8 mouse cellular contexts compared by ENCODE assay signal in the genomic region with DNA sequence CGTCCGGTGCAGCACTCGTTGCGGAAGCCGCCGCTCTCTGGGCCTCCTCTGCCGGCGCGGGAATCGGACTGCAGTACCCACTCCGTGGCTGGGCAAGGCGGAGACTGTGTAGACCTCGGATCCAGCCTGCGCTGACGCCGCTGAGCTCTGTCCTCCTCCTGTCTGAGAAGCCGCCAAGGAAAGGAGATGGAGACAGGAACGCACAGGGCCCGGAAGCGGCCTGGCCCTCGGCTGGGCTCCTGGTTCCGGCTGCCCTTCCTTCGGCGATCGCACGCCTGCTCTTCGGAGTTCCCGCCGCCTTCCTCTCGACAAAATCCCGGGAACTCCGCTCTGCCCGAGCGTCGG. TPM values are rescaled to one million over a fixed set of nuclear protein-coding genes. Genes with fewer than 3 reads are reported as not detected.
DNase-seq lines count a peak whose midpoint lies in the region; ATAC-seq and TF ChIP-seq lines count a peak whose summit lies in the region.

No protein-coding gene starts in this region.

- no peak for TF ChIP-seq CTCF in kidney, adult 2 months (conservative IDR thresholded peaks at IDR 0.05; ENCODE audit: insufficient read depth, insufficient read length, low read depth, low read length)
- no peak for TF ChIP-seq CTCF in bone marrow, adult 2 months (IDR thresholded peaks at IDR 0.05; ENCODE audit: control insufficient read depth, insufficient read depth, low read length)

- no peak for DNase-seq in kidney, adult 2 months
- no peak for DNase-seq in kidney, postnatal 10 days
- DNase-seq in cerebellum, postnatal 10 days = no peak
- no peak for DNase-seq in gastrocnemius, postnatal 4 days (ENCODE audit: low spot score in 2 of 2)
- DNase-seq in adrenal gland, adult (ENCODE audit: inconsistent age in 2 of 2, low spot score in 1 of 2) = no peak

- H3K9me3 ChIP-seq in hindbrain, embryonic 16.5 days (ENCODE audit: control insufficient read depth, low read length) = no peaks in the 10 kb centered on the region
- H3K9me3 ChIP-seq in midbrain, embryonic 13.5 days = no peaks in the 10 kb centered on the region

- H3K36me3 ChIP-seq in kidney, adult 2 months (ENCODE audit: control insufficient read depth, insufficient read depth, low read length) = no peaks in the 10 kb centered on the region; the same call in 1 of the 2 replicates
- H3K36me3 ChIP-seq in hindbrain, embryonic 16.5 days (ENCODE audit: control insufficient read depth, insufficient read depth, low read length) = no peaks in the 10 kb centered on the region
- H3K36me3 ChIP-seq in midbrain, embryonic 13.5 days = peaks cover 7% of the 10 kb centered on the region

- H3K27ac ChIP-seq in kidney, adult 2 months (ENCODE audit: insufficient read depth, low read depth, low read length) = peak overlapping the region; percentile 97
- peak overlapping the region; percentile 97 for H3K27ac ChIP-seq in bone marrow, adult 2 months (ENCODE audit: control insufficient read depth, insufficient read depth, low read depth, low read length, poor library complexity)
- H3K27ac ChIP-seq in hindbrain, embryonic 16.5 days (ENCODE audit: low read depth, low read length) = peak overlapping the region; percentile 96
- peak overlapping the region; percentile 95 for H3K27ac ChIP-seq in midbrain, embryonic 13.5 days

- peak overlapping the region; percentile 78 for H3K9ac ChIP-seq in hindbrain, embryonic 16.5 days (ENCODE audit: low read depth, low read length)
- peak overlapping the region; percentile 89 for H3K9ac ChIP-seq in midbrain, embryonic 13.5 days (replicated peaks)

- peak overlapping the region; percentile 87 for H3K4me3 ChIP-seq in kidney, adult 2 months (ENCODE audit: insufficient read depth, low read depth, low read length)
- H3K4me3 ChIP-seq in bone marrow, adult 2 months (replicated peaks; ENCODE audit: control insufficient read depth, low read depth, low read length) = peak overlapping the region; percentile 88
- peak overlapping the region; percentile 88 for H3K4me3 ChIP-seq in hindbrain, embryonic 16.5 days (ENCODE audit: low read length)
- H3K4me3 ChIP-seq in midbrain, embryonic 13.5 days (replicated peaks) = peak overlapping the region; percentile 71

- no peak for ATAC-seq in hindbrain, embryonic 16.5 days
- ATAC-seq in midbrain, embryonic 13.5 days = no peak

- under 1% methylated on average over 35 of the region's 35 CpGs for WGBS in kidney, adult 2 months
- WGBS in bone marrow, adult 2 months = under 1% methylated on average over 35 of the region's 35 CpGs
- under 1% methylated on average over 35 of the region's 35 CpGs for WGBS in hindbrain, embryonic 16.5 days
- WGBS in midbrain, embryonic 13.5 days = under 1% methylated on average over 31 of the region's 35 CpGs

- TF ChIP-seq POLR2A in kidney, adult 2 months (IDR thresholded peaks at IDR 0.05; ENCODE audit: low read depth, low read length) = no peak
- no peak for TF ChIP-seq POLR2A in bone marrow, adult 2 months (IDR thresholded peaks at IDR 0.05; ENCODE audit: borderline replicate concordance, control insufficient read depth, low read depth, low read length)

- H3K4me2 ChIP-seq in hindbrain, embryonic 16.5 days (ENCODE audit: low read length) = peak overlapping the region; percentile 88
- peak overlapping the region; percentile 100 for H3K4me2 ChIP-seq in midbrain, embryonic 13.5 days (replicated peaks)

- H3K4me1 ChIP-seq in kidney, adult 2 months (ENCODE audit: control insufficient read depth, insufficient read depth, low read length) = peaks cover 10% of the 10 kb centered on the region; the same call in 1 of the 2 replicates
- peaks cover 2% of the 10 kb centered on the region; the same call in 1 of the 2 replicates for H3K4me1 ChIP-seq in bone marrow, adult 2 months (ENCODE audit: control insufficient read depth, insufficient read depth, low read length)
- H3K4me1 ChIP-seq in hindbrain, embryonic 16.5 days (ENCODE audit: control insufficient read depth, insufficient read depth, low read depth, low read length) = peaks cover 39% of the 10 kb centered on the region
- H3K4me1 ChIP-seq in midbrain, embryonic 13.5 days (replicated peaks) = peaks cover 58% of the 10 kb centered on the region

- H3K27me3 ChIP-seq in kidney, adult 2 months (replicated peaks; ENCODE audit: control insufficient read depth, insufficient read depth, low read length) = no peaks in the 10 kb centered on the region
- no peaks in the 10 kb centered on the region for H3K27me3 ChIP-seq in hindbrain, embryonic 16.5 days (replicated peaks; ENCODE audit: control insufficient read depth, insufficient read depth, low read length)
- H3K27me3 ChIP-seq in midbrain, embryonic 13.5 days = no peaks in the 10 kb centered on the region

RNA-seq across cellular contexts. Expression of a gene that starts 0.6 kb away (rescaled TPM):
- polyA plus RNA-seq in kidney, adult 2 months (2012; rRNA removed) = 22.2 and 23.9 TPM in 2 replicates
- polyA plus RNA-seq in bone marrow, adult 2 months (2011; ENCODE audit: insufficient read depth, insufficient read length, low replicate concordance, missing spikeins) = 51.2 and 59.4 TPM in 2 replicates
- polyA plus RNA-seq in hindbrain, embryonic 16.5 days (2015; fragmentation: Nextera tagmentation; extraction: Ambion mirVana) = 22.2 and 29.1 TPM in 2 replicates
- 33.2 and 34.3 TPM in 2 replicates for polyA plus RNA-seq in midbrain, embryonic 13.5 days (2015; fragmentation: Nextera tagmentation; extraction: Ambion mirVana)
- total RNA-seq in gastrocnemius, postnatal 4 days (2021) = 10 to 100 TPM; 46.0 to 49.1 TPM

RNA-seq across cellular contexts. Expression of a gene that starts 32.5 kb away (rescaled TPM):
- polyA plus RNA-seq in kidney, adult 2 months (2012; rRNA removed) = 91.4 and 98.1 TPM in 2 replicates
- 0.84 and 2.1 TPM in 2 replicates for polyA plus RNA-seq in bone marrow, adult 2 months (2011; ENCODE audit: insufficient read depth, insufficient read length, low replicate concordance, missing spikeins)
- polyA plus RNA-seq in hindbrain, embryonic 16.5 days (2015; fragmentation: Nextera tagmentation; extraction: Ambion mirVana) = 15.0 TPM in 2 replicates
- polyA plus RNA-seq in midbrain, embryonic 13.5 days (2015; fragmentation: Nextera tagmentation; extraction: Ambion mirVana) = 25.4 and 28.5 TPM in 2 replicates
- total RNA-seq in gastrocnemius, postnatal 4 days (2021) = 10 to 100 TPM; 12.6 to 14.4 TPM
